Comparison of ENCODE assay signal across 21 mouse cellular contexts in the genomic region with DNA sequence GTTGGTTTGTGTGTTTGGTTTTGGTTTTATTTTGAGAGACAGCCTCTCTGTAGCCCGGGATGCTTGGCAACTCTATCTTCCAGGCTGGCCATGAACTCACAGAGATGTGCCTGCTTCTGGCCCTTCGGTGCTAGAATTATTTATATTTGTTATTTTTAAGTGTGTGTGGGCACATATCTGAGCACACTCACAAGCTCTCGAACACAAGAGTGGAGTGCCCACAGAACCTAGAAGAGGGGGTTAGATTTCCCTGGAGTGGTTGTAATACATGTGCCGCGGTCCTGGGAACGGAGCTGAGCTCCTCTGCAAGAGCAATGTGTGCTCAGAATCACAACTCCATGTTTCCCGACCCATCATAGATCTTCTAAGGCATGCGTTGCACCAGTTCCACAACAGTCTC.
"Had no signal": no experiment of that assay in that cellular context is flagged by ENCODE, and none has a peak within 500 bp of the region (broad histone marks: within the 10 kb centered on the region; RNA-seq: fewer than 3 reads in every experiment).

No protein-coding gene starts in this region.

- H3K4me2 ChIP-seq: limb, embryonic 13.5 days; lung, embryonic 14.5 days; midbrain, embryonic 13.5 days; neural tube, embryonic 13.5 days; stomach, embryonic 15.5 days had no signal

- DNase-seq: kidney, adult 2 months; layer of hippocampus, adult 9-11 months; liver; liver, postnatal 0 days; retina, postnatal 1 day; right cerebral cortex, postnatal 25 days; spleen, adult 18-20 months; thymus, postnatal 25 days had no signal

- H3K9ac ChIP-seq: limb, embryonic 13.5 days; liver, embryonic 14.5 days; liver, postnatal 0 days; lung, embryonic 14.5 days; midbrain, embryonic 13.5 days; neural tube, embryonic 13.5 days; stomach, embryonic 15.5 days had no signal

- H3K4me3 ChIP-seq: layer of hippocampus, adult 2 months; limb, embryonic 10.5 days; limb, embryonic 13.5 days; megakaryocyte, embryonic 14.5 days; midbrain, embryonic 10.5 days; midbrain, embryonic 13.5 days; myocyte; neural tube, embryonic 13.5 days; stomach, embryonic 15.5 days had no signal

- H3K9me3 ChIP-seq: limb, embryonic 10.5 days; limb, embryonic 13.5 days; megakaryocyte, embryonic 14.5 days; midbrain, embryonic 10.5 days; midbrain, embryonic 13.5 days; neural tube, embryonic 13.5 days; stomach, embryonic 15.5 days had no signal

- H3K27me3 ChIP-seq: limb, embryonic 13.5 days; midbrain, embryonic 13.5 days; neural tube, embryonic 13.5 days; stomach, embryonic 15.5 days had no signal

- H3K4me1 ChIP-seq: limb, embryonic 13.5 days; midbrain, embryonic 10.5 days; midbrain, embryonic 13.5 days; neural tube, embryonic 13.5 days; stomach, embryonic 15.5 days had no signal

- H3K27ac ChIP-seq: kidney, postnatal 0 days; layer of hippocampus, adult 2 months; limb, embryonic 10.5 days; limb, embryonic 13.5 days; liver, embryonic 14.5 days; midbrain, embryonic 10.5 days; midbrain, embryonic 13.5 days; neural tube, embryonic 13.5 days; stomach, embryonic 15.5 days had no signal

- ATAC-seq: midbrain, embryonic 13.5 days; midbrain, embryonic 16.5 days had no signal

- H3K36me3 ChIP-seq: limb, embryonic 10.5 days; limb, embryonic 13.5 days; midbrain, embryonic 10.5 days; midbrain, embryonic 13.5 days; neural tube, embryonic 13.5 days; stomach, embryonic 15.5 days had no signal
